Mouse (Mus musculus): ENCODE data around the gene Cbs.
"Not testable (repeated sequence)": the region's sequence is repeated elsewhere in the genome, so short reads cannot be mapped to it uniquely, and the experiment has no call there.

The Cbs gene

GRCm38 (mm10) chr17:31642331-31642730, 5.3 kb upstream of the Cbs start:
- no peak for DNase-seq

GRCm38 (mm10) chr17:31639651-31640050, 2.6 kb upstream of the Cbs start:
- DNase-seq, result no peak

- peak; percentile 70 for DNase-seq
Observed at GRCm38 (mm10) chr17:31637866-31638570, 980 bp upstream of the Cbs start.

GRCm38 (mm10) chr17:31636277-31636941, 629 bp downstream of the Cbs start:
- no peak for DNase-seq

- no peak for DNase-seq
Observed at GRCm38 (mm10) chr17:31635781-31636180, 1.3 kb downstream of the Cbs start.

GRCm38 (mm10) chr17:31634896-31635295, 2.1 kb downstream of the Cbs start:
- no peak for DNase-seq

- DNase-seq, result no peak
Observed at GRCm38 (mm10) chr17:31633007-31633406, 4.0 kb downstream of the Cbs start.

GRCm38 (mm10) chr17:31631081-31631800, 5.8 kb downstream of the Cbs start:
- DNase-seq, result no peak

- no peak for DNase-seq
Observed at GRCm38 (mm10) chr17:31627961-31628360, 9.1 kb downstream of the Cbs start.

GRCm38 (mm10) chr17:31623101-31623500, 13.9 kb downstream of the Cbs start:
- DNase-seq, result no peak

- DNase-seq, result no peak
Observed at GRCm38 (mm10) chr17:31613086-31613755, 23.8 kb downstream of the Cbs start.

- no peak for DNase-seq
Observed at GRCm38 (mm10) chr17:31609895-31610294, 27.1 kb downstream of the Cbs start.

GRCm38 (mm10) chr17:31609173-31609572, 27.9 kb downstream of the Cbs start:
- not testable (repeated sequence) for DNase-seq

GRCm38 (mm10) chr17:31607256-31607951, 29.6 kb downstream of the Cbs start:
- no peak for DNase-seq

GRCm38 (mm10) chr17:31606424-31606823, 30.6 kb downstream of the Cbs start:
- no peak for DNase-seq

GRCm38 (mm10) chr17:31598593-31598992, 38.4 kb downstream of the Cbs start:
- no peak for DNase-seq

GRCm38 (mm10) chr17:31597957-31598356, 39.1 kb downstream of the Cbs start:
- no peak for DNase-seq

- peak; percentile 30 for DNase-seq
Observed at GRCm38 (mm10) chr17:31595077-31595476, 42.0 kb downstream of the Cbs start.

- DNase-seq, result no peak
Observed at GRCm38 (mm10) chr17:31594590-31594989, 42.4 kb downstream of the Cbs start.

GRCm38 (mm10) chr17:31590846-31591245, 46.2 kb downstream of the Cbs start:
- no peak for DNase-seq

GRCm38 (mm10) chr17:31588726-31589125, 48.3 kb downstream of the Cbs start:
- DNase-seq, result no peak

GRCm38 (mm10) chr17:31588115-31588514, 48.9 kb downstream of the Cbs start:
- DNase-seq, result no peak

GRCm38 (mm10) chr17:31583781-31584180, 53.3 kb downstream of the Cbs start:
- no peak for DNase-seq
